Mouse (Mus musculus) kidney, adult 2 months (tissue): ENCODE data around the gene 9530003J23Rik.
"Not testable (repeated sequence)": the region's sequence is repeated elsewhere in the genome, so short reads cannot be mapped to it uniquely, and the experiment has no call there.

Source experiments
- CTCF ChIP-seq: fragments of 200-500 bp; conservative IDR thresholded peaks from 2 replicates; pipeline ENCODE4 v1.5.1; 2011; ENCODE audit warnings: low read depth, mild to moderate bottlenecking, control low read depth, low read length, moderate library complexity, mixed read lengths; ENCODE audit not compliant: insufficient read depth, insufficient read length
- POLR2A ChIP-seq: fragments of 200-500 bp; IDR thresholded peaks from one replicate; pipeline ENCODE4 v1.6.1; 2011; ENCODE audit warnings: low read depth, low read length, control low read depth

- not testable (repeated sequence) for TF ChIP-seq CTCF, POLR2A
Measured at GRCm38 (mm10) chr10:117208787-117209186, 29.7 kb downstream of the 9530003J23Rik start.
